Mouse (Mus musculus): ENCODE measurements at regions not wholly inside any gene's neighbourhood (a gene's known extent, or its start where the extent isn't known, plus 50 kb on each side); places are given as distances from the start of the nearest gene placed in this dataset.

GRCm38 (mm10) chr1:57574530-57574929 lies 167.6 kb upstream of the Tyw5 start:
- no peak for DNase-seq (ENCODE audit: low read depth)
- TF ChIP-seq CTCF (IDR thresholded peaks at IDR 0.05; ENCODE audit: borderline replicate concordance, extremely low read depth, insufficient read depth, insufficient read length) (no peak), POLR2A (IDR thresholded peaks at IDR 0.05; ENCODE audit: borderline replicate concordance, extremely low read depth, insufficient read depth, insufficient read length, poor library complexity, severe bottlenecking) (no peak)

- TF ChIP-seq POLR2A (IDR thresholded peaks at IDR 0.05; ENCODE audit: borderline replicate concordance, extremely low read depth, insufficient read depth, insufficient read length, poor library complexity, severe bottlenecking) (no peak), CTCF (IDR thresholded peaks at IDR 0.05; ENCODE audit: borderline replicate concordance, extremely low read depth, insufficient read depth, insufficient read length) (no peak)
- DNase-seq (ENCODE audit: low read depth) = no peak
Observed at GRCm38 (mm10) chr1:57576066-57576753, 169.3 kb upstream of the Tyw5 start.

GRCm38 (mm10) chr1:57579086-57579485 lies 172.2 kb upstream of the Tyw5 start:
- DNase-seq (ENCODE audit: low read depth) = peak; percentile 24
- TF ChIP-seq POLR2A (IDR thresholded peaks at IDR 0.05; ENCODE audit: borderline replicate concordance, extremely low read depth, insufficient read depth, insufficient read length, poor library complexity, severe bottlenecking) = no peak
- TF ChIP-seq CTCF (IDR thresholded peaks at IDR 0.05; ENCODE audit: borderline replicate concordance, extremely low read depth, insufficient read depth, insufficient read length) = no peak

- DNase-seq (ENCODE audit: low read depth) = peak; percentile 24
- no peak for TF ChIP-seq POLR2A (IDR thresholded peaks at IDR 0.05; ENCODE audit: borderline replicate concordance, extremely low read depth, insufficient read depth, insufficient read length, poor library complexity, severe bottlenecking)
- TF ChIP-seq CTCF (IDR thresholded peaks at IDR 0.05; ENCODE audit: borderline replicate concordance, extremely low read depth, insufficient read depth, insufficient read length) = no peak
Observed at GRCm38 (mm10) chr1:57593707-57594589, 180.0 kb upstream of the Spats2l start.

GRCm38 (mm10) chr1:57594815-57595214 lies 179.1 kb upstream of the Spats2l start:
- no peak for DNase-seq (ENCODE audit: low read depth)
- no peak for TF ChIP-seq POLR2A (IDR thresholded peaks at IDR 0.05; ENCODE audit: borderline replicate concordance, extremely low read depth, insufficient read depth, insufficient read length, poor library complexity, severe bottlenecking)
- TF ChIP-seq CTCF (IDR thresholded peaks at IDR 0.05; ENCODE audit: borderline replicate concordance, extremely low read depth, insufficient read depth, insufficient read length) = no peak

GRCm38 (mm10) chr1:57600951-57601350 lies 173.0 kb upstream of the Spats2l start:
- no peak for DNase-seq (ENCODE audit: low read depth)
- no peak for TF ChIP-seq CTCF (IDR thresholded peaks at IDR 0.05; ENCODE audit: borderline replicate concordance, extremely low read depth, insufficient read depth, insufficient read length)
- TF ChIP-seq POLR2A (IDR thresholded peaks at IDR 0.05; ENCODE audit: borderline replicate concordance, extremely low read depth, insufficient read depth, insufficient read length, poor library complexity, severe bottlenecking) = no peak

- no peak for DNase-seq (ENCODE audit: low read depth)
- TF ChIP-seq CTCF (IDR thresholded peaks at IDR 0.05; ENCODE audit: borderline replicate concordance, extremely low read depth, insufficient read depth, insufficient read length) = no peak
- TF ChIP-seq POLR2A (IDR thresholded peaks at IDR 0.05; ENCODE audit: borderline replicate concordance, extremely low read depth, insufficient read depth, insufficient read length, poor library complexity, severe bottlenecking) = no peak
Observed at GRCm38 (mm10) chr1:57605525-57605924, 168.4 kb upstream of the Spats2l start.

DNA sequence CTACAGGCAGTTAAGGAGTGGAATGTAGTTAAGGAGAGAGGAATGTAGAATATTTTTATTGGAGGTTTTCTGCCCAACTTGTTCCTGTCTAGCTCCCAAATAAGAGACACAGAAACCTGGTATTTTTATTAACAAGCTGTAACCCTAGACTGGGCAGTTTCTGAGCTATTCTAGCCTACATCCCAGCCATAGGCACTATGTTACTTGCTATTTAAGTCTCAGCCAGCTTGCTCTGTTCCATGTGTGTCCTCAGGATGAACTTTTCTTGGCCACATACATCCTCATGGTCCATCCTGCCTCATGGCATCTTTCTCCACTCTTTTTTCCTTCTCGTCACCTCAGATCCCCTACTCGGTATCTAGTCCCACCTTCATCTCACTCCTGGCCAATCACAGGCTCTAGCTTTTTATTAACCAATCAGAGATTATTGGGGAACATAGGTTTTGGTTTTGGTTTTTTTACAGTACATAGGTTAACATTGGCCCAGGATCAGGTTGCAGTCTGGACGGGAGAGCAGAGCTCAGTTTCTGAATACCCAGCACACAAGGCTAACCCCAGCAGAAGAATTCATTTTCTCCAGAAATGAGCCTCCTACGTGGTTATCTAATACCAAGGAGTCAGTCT lies 167.8 kb upstream of the Spats2l start:
- DNase-seq (ENCODE audit: low read depth) = no peak
- TF ChIP-seq POLR2A (IDR thresholded peaks at IDR 0.05; ENCODE audit: borderline replicate concordance, extremely low read depth, insufficient read depth, insufficient read length, poor library complexity, severe bottlenecking) (no peak), CTCF (IDR thresholded peaks at IDR 0.05; ENCODE audit: borderline replicate concordance, extremely low read depth, insufficient read depth, insufficient read length) (no peak)

DNA sequence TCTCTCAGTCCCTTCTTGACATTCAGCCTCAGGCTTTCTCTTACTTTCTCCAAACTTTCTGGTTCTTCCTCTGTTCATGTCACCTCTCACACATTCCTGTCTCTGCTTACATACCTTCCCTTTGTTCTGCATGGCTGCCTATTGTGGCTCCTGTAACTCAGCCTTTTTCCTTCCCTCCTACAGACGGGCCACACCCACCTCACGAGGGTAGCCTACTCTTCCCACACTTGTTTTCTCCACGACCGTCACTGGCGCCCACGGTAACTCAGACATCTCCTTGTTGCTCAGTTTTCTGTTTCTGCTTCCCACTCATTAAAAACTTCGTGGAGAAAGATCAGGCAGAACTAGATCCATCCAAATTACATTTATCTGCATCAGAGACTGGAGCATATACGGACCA lies 166.9 kb upstream of the Spats2l start:
- DNase-seq (ENCODE audit: low read depth) = no peak
- no peak for TF ChIP-seq CTCF (IDR thresholded peaks at IDR 0.05; ENCODE audit: borderline replicate concordance, extremely low read depth, insufficient read depth, insufficient read length)

- DNase-seq (ENCODE audit: low read depth) = peak; percentile 72
- TF ChIP-seq POLR2A (IDR thresholded peaks at IDR 0.05; ENCODE audit: borderline replicate concordance, extremely low read depth, insufficient read depth, insufficient read length, poor library complexity, severe bottlenecking) (no peak), CTCF (IDR thresholded peaks at IDR 0.05; ENCODE audit: borderline replicate concordance, extremely low read depth, insufficient read depth, insufficient read length) (no peak)
Observed at GRCm38 (mm10) chr1:57607626-57608422, 166.1 kb upstream of the Spats2l start.

DNA sequence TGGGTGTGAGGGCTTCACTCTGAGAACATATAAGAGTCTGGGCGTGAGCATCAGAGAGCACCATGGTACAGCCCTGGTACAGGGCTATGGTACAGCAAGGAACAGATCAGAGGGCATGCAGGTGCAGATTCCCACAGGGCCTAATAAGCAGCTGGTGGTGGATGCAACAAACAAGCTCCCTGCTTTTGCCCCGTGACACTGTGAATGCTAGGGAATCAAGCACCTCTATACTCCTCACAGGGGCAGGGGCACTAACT lies 165.6 kb upstream of the Spats2l start:
- TF ChIP-seq POLR2A (IDR thresholded peaks at IDR 0.05; ENCODE audit: borderline replicate concordance, extremely low read depth, insufficient read depth, insufficient read length, poor library complexity, severe bottlenecking) (no peak), CTCF (IDR thresholded peaks at IDR 0.05; ENCODE audit: borderline replicate concordance, extremely low read depth, insufficient read depth, insufficient read length) (no peak)
- DNase-seq (ENCODE audit: low read depth) = peak; percentile 49
